Mouse (Mus musculus) hindbrain, embryonic 15.5 days (tissue): ENCODE measurements around the gene Inpp5k. TPM values are rescaled to one million over a fixed set of nuclear protein-coding genes. Genes with fewer than 3 reads are reported as not detected.

ENCODE experiments used
- ATAC-seq: fragments of 200-750 bp; cut with Nextera tagmentation; 2 replicates; pipeline ENCODE4 v1.8.0; 2017; ENCODE audit warnings: low read depth, moderate number of reproducible peaks, moderate TSS enrichment; ENCODE audit not compliant: low FRiP score
- H3K27ac ChIP-seq: fragments of 300-500 bp; sonication (generic); replicated peaks from 2 replicates; pipeline ENCODE4 v1.5.1; 2015; ENCODE audit warnings: mild to moderate bottlenecking, inconsistent platforms
- H3K27me3 ChIP-seq: fragments of 300-500 bp; sonication (generic); 2 replicates; pipeline ENCODE4 v1.6.1; 2015; ENCODE audit warnings: control low read depth, inconsistent platforms
- H3K36me3 ChIP-seq: fragments of 300-500 bp; sonication (generic); 2 replicates; pipeline ENCODE4 v1.6.1; 2015; ENCODE audit warnings: control low read depth, inconsistent platforms
- H3K4me1 ChIP-seq: fragments of 300-500 bp; sonication (generic); replicated peaks from 2 replicates; pipeline ENCODE4 v1.6.1; 2015; ENCODE audit warnings: control low read depth, inconsistent platforms
- H3K4me2 ChIP-seq: fragments of 300-500 bp; sonication (generic); 2 replicates; pipeline ENCODE4 v1.6.1; 2015; ENCODE audit warnings: moderate library complexity, mild to moderate bottlenecking, inconsistent platforms
- H3K4me3 ChIP-seq: fragments of 300-500 bp; sonication (generic); 2 replicates; pipeline ENCODE4 v1.5.1; 2015; ENCODE audit warnings: mild to moderate bottlenecking, inconsistent platforms
- H3K9ac ChIP-seq: fragments of 300-500 bp; sonication (generic); 2 replicates; pipeline ENCODE4 v1.6.1; 2015; ENCODE audit warnings: inconsistent platforms
- H3K9me3 ChIP-seq: fragments of 300-500 bp; sonication (generic); 2 replicates; pipeline ENCODE4 v1.6.1; 2016; ENCODE audit warnings: control low read depth, inconsistent platforms
- WGBS: fragments of 180-500 bp; shearing (Covaris S2); methylation state at CpG from one replicate; pipeline ENCODE4 v1.1.7; 2015; 5-methylcytosine and 5-hydroxymethylcytosine counted together
- polyA plus RNA-seq: library from polyadenylated mRNA; unstranded; fragments of >200 nt; fragmentation: Nextera tagmentation; extraction: Ambion mirVana; gene quantifications from 2 replicates; pipeline ENCODE4 v1.2.1, GENCODE M21; 2015

The Inpp5k gene
- polyA plus RNA-seq, 1 experiment from 2014 or later = 38.8 TPM

- Histone ChIP-seq H3K27me3 (no peaks in the 10 kb centered on the region), H3K4me2 (no peak overlapping the region), H3K27ac (no peak overlapping the region), H3K36me3 (peaks cover 8% of the 10 kb centered on the region; the same call in 1 of the 2 replicates), H3K9me3 (no peaks in the 10 kb centered on the region), H3K4me3 (no peak overlapping the region), H3K9ac (no peak overlapping the region), H3K4me1 (no peaks in the 10 kb centered on the region)
- no peak for ATAC-seq
- WGBS = 78% methylated on average over 22 of the region's 22 CpGs
Observed at GRCm38 (mm10) chr11:75671426-75672180, 40.8 kb downstream of the Inpp5k start.

- Histone ChIP-seq H3K9ac (no peak overlapping the region), H3K9me3 (no peaks in the 10 kb centered on the region), H3K4me2 (no peak overlapping the region), H3K4me3 (no peak overlapping the region), H3K36me3 (peaks cover 8% of the 10 kb centered on the region; the same call in 1 of the 2 replicates), H3K4me1 (0 out of 2 replicates have a peak, but pooled peaks cover under 1% of the 10 kb centered on the region), H3K27me3 (no peaks in the 10 kb centered on the region), H3K27ac (no peak overlapping the region)
- ATAC-seq = no peak
- 94% methylated on average over 5 of the region's 5 CpGs for WGBS
Observed at GRCm38 (mm10) chr11:75673411-75673810, 42.6 kb downstream of the Inpp5k start.

GRCm38 (mm10) chr11:75674875-75675274, 44.1 kb downstream of the Inpp5k start:
- H3K27me3 ChIP-seq = no peaks in the 10 kb centered on the region
- ATAC-seq = no peak
- 82% methylated on average over 3 of the region's 3 CpGs for WGBS
- H3K36me3 ChIP-seq = peaks cover 4% of the 10 kb centered on the region; the same call in 1 of the 2 replicates
- H3K4me3 ChIP-seq = no peak overlapping the region
- no peak overlapping the region for H3K9ac ChIP-seq
- 0 out of 2 replicates have a peak, but pooled peaks cover 3% of the 10 kb centered on the region for H3K4me1 ChIP-seq
- H3K27ac ChIP-seq = no peak overlapping the region
- H3K4me2 ChIP-seq = no peak overlapping the region
- H3K9me3 ChIP-seq = no peaks in the 10 kb centered on the region

GRCm38 (mm10) chr11:75677881-75678746, 47.3 kb downstream of the Inpp5k start:
- Histone ChIP-seq H3K4me2 (peak overlapping the region; percentile 75), H3K9me3 (no peaks in the 10 kb centered on the region), H3K27me3 (no peaks in the 10 kb centered on the region), H3K4me3 (peak overlapping the region; percentile 97), H3K9ac (peak overlapping the region; percentile 27; the same call in 1 of the 2 replicates), H3K4me1 (peaks cover 27% of the 10 kb centered on the region), H3K36me3 (no peaks in the 10 kb centered on the region), H3K27ac (peak overlapping the region; percentile 94)
- 94% methylated on average over 3 of the region's 3 CpGs for WGBS
- ATAC-seq = no peak

GRCm38 (mm10) chr11:75678747-75679438, 48.1 kb downstream of the Inpp5k start, which contains the start of gene Crk:
Gene Crk, plus strand, starts transcription at chr11:75679259.
- H3K9ac ChIP-seq = peak within 1 kb of the TSS; percentile 88

GRCm38 (mm10) chr11:75679439-75680171, 48.8 kb downstream of the Inpp5k start:
- Histone ChIP-seq H3K4me2 (peak overlapping the region; percentile 75), H3K9ac (peak overlapping the region; percentile 88), H3K27me3 (no peaks in the 10 kb centered on the region), H3K4me3 (peak overlapping the region; percentile 97), H3K9me3 (no peaks in the 10 kb centered on the region), H3K4me1 (peaks cover 27% of the 10 kb centered on the region), H3K36me3 (no peaks in the 10 kb centered on the region), H3K27ac (peak overlapping the region; percentile 94)
- ATAC-seq = peak; percentile 85
- under 1% methylated on average over 41 of the region's 43 CpGs for WGBS

More at GRCm38 (mm10) chr11:75678747-75679438, 48.1 kb downstream of the Inpp5k start, which contains the start of gene Crk:
- H3K27ac ChIP-seq = peak within 1 kb of the TSS; percentile 94
- WGBS = under 1% methylated on average over 55 of the region's 55 CpGs
- no peaks in the 10 kb centered on the region for H3K27me3 ChIP-seq
- ATAC-seq = peak; percentile 98
- no peaks in the 10 kb centered on the region for H3K36me3 ChIP-seq
- peak within 1 kb of the TSS; percentile 75 for H3K4me2 ChIP-seq
- peak within 1 kb of the TSS; percentile 97 for H3K4me3 ChIP-seq
- H3K9me3 ChIP-seq = no peaks in the 10 kb centered on the region
- H3K4me1 ChIP-seq = peaks cover 27% of the 10 kb centered on the region

- H3K27me3 ChIP-seq = no peaks in the 10 kb centered on the region
- no peak overlapping the region for H3K4me3 ChIP-seq
- H3K9me3 ChIP-seq = no peaks in the 10 kb centered on the region
- H3K9ac ChIP-seq = no peak overlapping the region
- no peak overlapping the region for H3K27ac ChIP-seq
- H3K4me1 ChIP-seq = peaks cover 28% of the 10 kb centered on the region
- H3K4me2 ChIP-seq = no peak overlapping the region
- H3K36me3 ChIP-seq = no peaks in the 10 kb centered on the region
- ATAC-seq = no peak
- 87% methylated on average over 5 of the region's 5 CpGs for WGBS
Observed at GRCm38 (mm10) chr11:75684462-75684861, 53.7 kb downstream of the Inpp5k start.

- Histone ChIP-seq H3K36me3 (no peaks in the 10 kb centered on the region), H3K4me3 (no peak overlapping the region), H3K27me3 (no peaks in the 10 kb centered on the region), H3K9ac (no peak overlapping the region), H3K27ac (no peak overlapping the region), H3K4me2 (no peak overlapping the region), H3K4me1 (peaks cover 28% of the 10 kb centered on the region), H3K9me3 (no peaks in the 10 kb centered on the region)
- no peak for ATAC-seq
- 75% methylated on average over 2 of the region's 2 CpGs for WGBS
Observed at GRCm38 (mm10) chr11:75684956-75685355, 54.2 kb downstream of the Inpp5k start.

- ATAC-seq = no peak
- Histone ChIP-seq H3K4me3 (no peak overlapping the region), H3K4me2 (no peak overlapping the region), H3K36me3 (peaks cover 8% of the 10 kb centered on the region), H3K27me3 (no peaks in the 10 kb centered on the region), H3K9ac (no peak overlapping the region), H3K4me1 (0 out of 2 replicates have a peak, but pooled peaks cover 4% of the 10 kb centered on the region), H3K9me3 (no peaks in the 10 kb centered on the region), H3K27ac (no peak overlapping the region)
- 73% methylated on average over 2 of the region's 2 CpGs for WGBS
Observed at GRCm38 (mm10) chr11:75687343-75687993, 56.7 kb downstream of the Inpp5k start.

GRCm38 (mm10) chr11:75688132-75688531, 57.3 kb downstream of the Inpp5k start:
- peaks cover 12% of the 10 kb centered on the region for H3K36me3 ChIP-seq
- H3K9me3 ChIP-seq = no peaks in the 10 kb centered on the region
- no peak overlapping the region for H3K9ac ChIP-seq
- no peak overlapping the region for H3K4me2 ChIP-seq
- 0 out of 2 replicates have a peak, but pooled peaks cover 4% of the 10 kb centered on the region for H3K4me1 ChIP-seq
- no peak overlapping the region for H3K4me3 ChIP-seq
- no peak for ATAC-seq
- no peak overlapping the region for H3K27ac ChIP-seq
- WGBS = 86% methylated on average over 2 of the region's 2 CpGs
- H3K27me3 ChIP-seq = no peaks in the 10 kb centered on the region
